Mouse (Mus musculus) G1E (cell line): ENCODE data around the gene Lmtk2. TPM values are rescaled to one million over a fixed set of nuclear protein-coding genes. Genes with fewer than 3 reads are reported as not detected.

Experiments used
- ATAC-seq: 2 replicates; pipeline ENCODE4 v1.8.0; 2016; ENCODE audit warnings: mild to moderate bottlenecking; ENCODE audit not compliant: insufficient number of reproducible peaks, poor library complexity, low FRiP score, severe bottlenecking; ENCODE audit errors: extremely low read depth
- DNase-seq: peaks from one replicate; pipeline ENCODE4 v3.0.0; 2012; ENCODE audit warnings: low spot score
- H3K27me3 ChIP-seq: 2 replicates; pipeline ENCODE4 v1.6.1; 2012; ENCODE audit warnings: mild to moderate bottlenecking, low read length, inconsistent platforms; ENCODE audit not compliant: insufficient read depth
- H3K36me3 ChIP-seq: replicated peaks from 2 replicates; pipeline ENCODE3; 2012; ENCODE audit warnings: mild to moderate bottlenecking, inconsistent platforms
- H3K4me1 ChIP-seq: 2 replicates; pipeline ENCODE4 v1.6.1; 2012; ENCODE audit warnings: low read depth, low read length, inconsistent platforms, mixed read lengths; ENCODE audit not compliant: insufficient read depth
- H3K4me3 ChIP-seq: 2 replicates; pipeline ENCODE4 v1.5.1; 2012; ENCODE audit warnings: low read depth, mild to moderate bottlenecking, inconsistent platforms, low read length, moderate library complexity, mixed read lengths
- H3K9me3 ChIP-seq: replicated peaks from 2 replicates; pipeline ENCODE4 v1.6.1; 2012; ENCODE audit warnings: inconsistent platforms
- CTCF ChIP-seq: IDR thresholded peaks from 2 replicates; pipeline ENCODE4 v1.5.1; 2012; ENCODE audit warnings: low read depth, low read length, inconsistent platforms, mixed read lengths
- GATA1 ChIP-seq: IDR thresholded peaks from 2 replicates; pipeline ENCODE4 v1.6.1; 2012; ENCODE audit warnings: borderline replicate concordance, low read length, inconsistent platforms, mixed read lengths
- GATA2 ChIP-seq: IDR thresholded peaks from 2 replicates; pipeline ENCODE4 v1.6.1; 2012; ENCODE audit warnings: low read depth, low read length, inconsistent platforms, borderline replicate concordance
- POLR2AphosphoS5 ChIP-seq: IDR thresholded peaks from 2 replicates; pipeline ENCODE4 v1.6.1; 2012; ENCODE audit warnings: low read depth, low read length, inconsistent platforms; ENCODE audit not compliant: insufficient replicate concordance
- TAL1 ChIP-seq: conservative IDR thresholded peaks from 2 replicates; pipeline ENCODE4 v1.6.1; 2012; ENCODE audit warnings: low read depth, low read length, inconsistent platforms, mixed read lengths
- polyA plus RNA-seq: library from polyadenylated mRNA; stranded (reverse); fragments of >175 nt; gene quantifications from 2 replicates; pipeline ENCODE4 v1.2.3, GENCODE M21; 2012
- total RNA-seq, 2 experiments: library from RNA; stranded (forward) in 1 of 2; stranded (reverse) in 1 of 2; fragments of 200-1000 nt in 1 of 2; fragments of >200 nt in 1 of 2; fragmentation: Nextera tagmentation in 1 of 2; gene quantifications; 2 replicates each; pipeline ENCODE4 v1.2.3; 2014 to 2017

Gene Lmtk2
- total and polyA plus RNA-seq, 3 experiments: 9.3 to 29.0 (median 11.7) TPM

- no peak for DNase-seq
- H3K27me3 ChIP-seq: peaks cover 32% of the 10 kb centered on the region
- no peak overlapping the region for H3K4me3 ChIP-seq
- no peaks in the 10 kb centered on the region for H3K4me1 ChIP-seq
- no peaks in the 10 kb centered on the region for H3K36me3 ChIP-seq
- no peaks in the 10 kb centered on the region for H3K9me3 ChIP-seq
- no peak for TF ChIP-seq TAL1
- TF ChIP-seq GATA2: no peak
- TF ChIP-seq CTCF: no peak
- TF ChIP-seq GATA1: no peak
- TF ChIP-seq POLR2AphosphoS5: no peak
- ATAC-seq: no peak
Observed at GRCm38 (mm10) chr5:144085696-144086095, 14.5 kb upstream of the Lmtk2 start.

GRCm38 (mm10) chr5:144086494-144086893, 13.7 kb upstream of the Lmtk2 start:
- H3K36me3 ChIP-seq: no peaks in the 10 kb centered on the region
- DNase-seq: no peak

GRCm38 (mm10) chr5:144088354-144088753, 11.9 kb upstream of the Lmtk2 start:
- ATAC-seq (no peak), DNase-seq (no peak)
- H3K4me3 ChIP-seq: no peak overlapping the region
- no peaks in the 10 kb centered on the region for H3K4me1 ChIP-seq
- H3K36me3 ChIP-seq: no peaks in the 10 kb centered on the region
- no peaks in the 10 kb centered on the region for H3K9me3 ChIP-seq
- no peak for TF ChIP-seq GATA1
- no peak for TF ChIP-seq TAL1
- no peak for TF ChIP-seq CTCF
- no peak for TF ChIP-seq POLR2AphosphoS5
- no peak for TF ChIP-seq GATA2
- peaks cover 32% of the 10 kb centered on the region for H3K27me3 ChIP-seq

More at GRCm38 (mm10) chr5:144086494-144086893, 13.7 kb upstream of the Lmtk2 start:
- ATAC-seq: no peak
- peaks cover 32% of the 10 kb centered on the region for H3K27me3 ChIP-seq
- no peak overlapping the region for H3K4me3 ChIP-seq
- H3K4me1 ChIP-seq: no peaks in the 10 kb centered on the region
- TF ChIP-seq GATA2: no peak
- TF ChIP-seq TAL1: no peak
- TF ChIP-seq GATA1: no peak
- TF ChIP-seq POLR2AphosphoS5: no peak
- no peaks in the 10 kb centered on the region for H3K9me3 ChIP-seq

- H3K27me3 ChIP-seq: peaks cover 39% of the 10 kb centered on the region
- DNase-seq (no peak), ATAC-seq (no peak)
- H3K4me3 ChIP-seq: no peak overlapping the region
- no peaks in the 10 kb centered on the region for H3K36me3 ChIP-seq
- peaks cover 4% of the 10 kb centered on the region for H3K4me1 ChIP-seq
- TF ChIP-seq TAL1: no peak
- TF ChIP-seq GATA1: no peak
- no peak for TF ChIP-seq GATA2
- TF ChIP-seq POLR2AphosphoS5: no peak
- no peak for TF ChIP-seq CTCF
- no peaks in the 10 kb centered on the region for H3K9me3 ChIP-seq
Observed at GRCm38 (mm10) chr5:144095461-144095970, 4.7 kb upstream of the Lmtk2 start.

GRCm38 (mm10) chr5:144097902-144098639, 2.2 kb upstream of the Lmtk2 start:
- Histone ChIP-seq H3K4me1 (peaks cover 10% of the 10 kb centered on the region), H3K36me3 (peaks cover under 1% of the 10 kb centered on the region), H3K4me3 (no peak overlapping the region), H3K9me3 (no peaks in the 10 kb centered on the region), H3K27me3 (peaks cover 39% of the 10 kb centered on the region)
- TF ChIP-seq CTCF: no peak
- TF ChIP-seq GATA1: no peak
- no peak for TF ChIP-seq POLR2AphosphoS5
- TF ChIP-seq TAL1: no peak
- TF ChIP-seq GATA2: no peak
- DNase-seq (no peak), ATAC-seq (no peak)

GRCm38 (mm10) chr5:144098640-144098929, 1.7 kb upstream of the Lmtk2 start:
- H3K36me3 ChIP-seq: peaks cover 5% of the 10 kb centered on the region

More at GRCm38 (mm10) chr5:144098640-144098929, 1.7 kb upstream of the Lmtk2 start:
- DNase-seq (no peak), ATAC-seq (no peak)
- TF ChIP-seq CTCF (no peak), GATA1 (no peak), TAL1 (no peak), POLR2AphosphoS5 (no peak), GATA2 (no peak)
- Histone ChIP-seq H3K27me3 (peaks cover 39% of the 10 kb centered on the region), H3K4me3 (no peak overlapping the region), H3K4me1 (peaks cover 10% of the 10 kb centered on the region), H3K9me3 (no peaks in the 10 kb centered on the region)
